Mouse (Mus musculus): ENCODE measurements around the gene Pla1a. TPM values are rescaled to one million over a fixed set of nuclear protein-coding genes. Genes with fewer than 3 reads are reported as not detected.

Pla1a gene
- polyA plus RNA-seq, 1 experiment: 0.37 TPM

DNA sequence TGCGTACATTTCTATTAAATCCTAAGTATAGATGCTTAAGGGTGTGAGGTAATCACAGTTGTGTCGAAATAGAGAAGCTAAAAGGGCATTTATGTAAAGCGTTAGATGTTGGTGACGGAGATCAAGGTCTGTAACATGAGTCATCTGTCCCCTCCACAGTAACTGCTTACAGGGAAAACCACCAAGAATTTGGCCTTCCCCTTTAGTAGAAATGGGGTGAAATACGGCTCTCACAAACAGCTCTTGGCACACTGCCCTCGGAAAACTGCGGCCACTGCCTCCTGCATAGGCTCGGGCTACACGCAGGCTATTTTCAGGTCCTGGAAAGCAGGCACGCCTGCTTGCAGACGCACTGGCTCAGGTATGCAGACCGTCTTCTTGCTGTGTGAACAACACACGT lies 36.8 kb downstream of the Pla1a start:
- TF ChIP-seq POLR2A (IDR thresholded peaks at IDR 0.05; ENCODE audit: borderline replicate concordance, extremely low read depth, insufficient read depth, insufficient read length, poor library complexity, severe bottlenecking) (no peak), CTCF (IDR thresholded peaks at IDR 0.05; ENCODE audit: borderline replicate concordance, extremely low read depth, insufficient read depth, insufficient read length) (no peak)
- DNase-seq (ENCODE audit: low read depth): peak; percentile 38

GRCm38 (mm10) chr16:38395060-38395730 lies 37.8 kb downstream of the Pla1a start:
- TF ChIP-seq POLR2A (IDR thresholded peaks at IDR 0.05; ENCODE audit: borderline replicate concordance, extremely low read depth, insufficient read depth, insufficient read length, poor library complexity, severe bottlenecking): no peak
- no peak for TF ChIP-seq CTCF (IDR thresholded peaks at IDR 0.05; ENCODE audit: borderline replicate concordance, extremely low read depth, insufficient read depth, insufficient read length)
- no peak for DNase-seq (ENCODE audit: low read depth)

- no peak for DNase-seq (ENCODE audit: low read depth)
- TF ChIP-seq CTCF (IDR thresholded peaks at IDR 0.05; ENCODE audit: borderline replicate concordance, extremely low read depth, insufficient read depth, insufficient read length) (no peak), POLR2A (IDR thresholded peaks at IDR 0.05; ENCODE audit: borderline replicate concordance, extremely low read depth, insufficient read depth, insufficient read length, poor library complexity, severe bottlenecking) (no peak)
Measured at GRCm38 (mm10) chr16:38394191-38394618, 38.7 kb downstream of the Pla1a start.

GRCm38 (mm10) chr16:38392126-38392894 lies 40.6 kb downstream of the Pla1a start:
- no peak for DNase-seq (ENCODE audit: low read depth)
- no peak for TF ChIP-seq CTCF (IDR thresholded peaks at IDR 0.05; ENCODE audit: borderline replicate concordance, extremely low read depth, insufficient read depth, insufficient read length)
- no peak for TF ChIP-seq POLR2A (IDR thresholded peaks at IDR 0.05; ENCODE audit: borderline replicate concordance, extremely low read depth, insufficient read depth, insufficient read length, poor library complexity, severe bottlenecking)

DNA sequence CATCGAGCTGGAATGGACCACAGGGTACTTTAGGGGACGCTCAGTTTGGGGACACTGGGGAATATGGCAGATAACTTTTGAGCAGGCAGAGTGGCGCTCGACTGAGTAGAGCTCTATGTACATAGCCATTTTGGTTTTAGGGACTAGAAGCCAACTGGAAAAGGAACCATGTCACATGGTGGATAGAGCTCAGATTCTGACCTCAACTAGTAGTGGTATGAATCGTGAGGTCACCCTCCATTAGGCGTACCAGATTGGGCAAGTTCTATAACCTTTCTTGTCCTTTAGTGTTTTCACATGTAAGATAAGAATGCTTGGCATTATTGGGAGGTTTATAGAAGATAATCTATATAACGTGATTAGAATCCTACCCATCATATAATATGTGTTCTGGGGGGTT lies 42.6 kb downstream of the Pla1a start:
- TF ChIP-seq POLR2A (IDR thresholded peaks at IDR 0.05; ENCODE audit: borderline replicate concordance, extremely low read depth, insufficient read depth, insufficient read length, poor library complexity, severe bottlenecking): no peak
- TF ChIP-seq CTCF (IDR thresholded peaks at IDR 0.05; ENCODE audit: borderline replicate concordance, extremely low read depth, insufficient read depth, insufficient read length): no peak
- DNase-seq (ENCODE audit: low read depth): no peak

GRCm38 (mm10) chr16:38389284-38389893 lies 43.6 kb downstream of the Pla1a start:
- DNase-seq (ENCODE audit: low read depth): no peak
- TF ChIP-seq POLR2A (IDR thresholded peaks at IDR 0.05; ENCODE audit: borderline replicate concordance, extremely low read depth, insufficient read depth, insufficient read length, poor library complexity, severe bottlenecking) (no peak), CTCF (IDR thresholded peaks at IDR 0.05; ENCODE audit: borderline replicate concordance, extremely low read depth, insufficient read depth, insufficient read length) (no peak)

DNA sequence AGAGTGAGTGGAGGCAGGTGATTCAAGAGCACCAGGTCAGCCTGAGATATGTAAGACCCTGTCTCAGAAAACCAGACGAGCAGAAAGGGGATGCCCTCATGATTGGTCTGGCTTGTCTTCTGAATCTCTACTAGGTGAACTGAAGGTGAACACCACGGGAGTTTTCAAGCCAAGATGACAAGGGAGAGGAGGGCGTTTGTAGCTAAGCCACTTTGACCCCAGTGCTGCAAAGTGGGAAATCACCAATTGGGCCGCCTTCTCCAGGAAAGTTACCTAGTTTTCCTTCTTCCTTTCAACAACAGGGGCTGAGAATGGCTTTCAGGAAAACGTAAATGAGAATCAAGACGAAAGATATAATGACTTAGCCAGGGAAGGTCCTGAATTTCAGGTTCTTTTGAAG lies 44.2 kb downstream of the Pla1a start:
- TF ChIP-seq POLR2A (IDR thresholded peaks at IDR 0.05; ENCODE audit: borderline replicate concordance, extremely low read depth, insufficient read depth, insufficient read length, poor library complexity, severe bottlenecking) (no peak), CTCF (IDR thresholded peaks at IDR 0.05; ENCODE audit: borderline replicate concordance, extremely low read depth, insufficient read depth, insufficient read length) (no peak)
- DNase-seq (ENCODE audit: low read depth): no peak

DNA sequence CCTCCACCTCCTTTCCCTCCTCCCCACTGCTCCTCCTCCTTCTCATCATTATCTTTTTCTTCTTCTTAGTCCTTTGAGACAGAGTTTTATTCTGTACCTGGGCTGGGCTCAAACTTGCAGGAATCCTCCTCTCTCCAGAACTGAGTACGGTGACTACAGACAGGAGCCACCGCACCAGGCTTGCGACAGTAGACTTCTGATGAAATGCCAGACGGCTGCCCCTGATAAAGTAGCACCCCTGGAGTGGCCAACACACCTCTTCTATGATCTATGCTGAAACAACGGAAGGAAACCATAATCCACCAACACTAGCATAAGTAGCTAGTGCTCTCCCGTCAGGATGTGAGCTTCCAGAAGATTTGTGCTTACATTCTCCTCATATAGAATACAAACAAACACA lies 45.6 kb downstream of the Pla1a start:
- no peak for DNase-seq (ENCODE audit: low read depth)
- TF ChIP-seq CTCF (IDR thresholded peaks at IDR 0.05; ENCODE audit: borderline replicate concordance, extremely low read depth, insufficient read depth, insufficient read length): no peak
- no peak for TF ChIP-seq POLR2A (IDR thresholded peaks at IDR 0.05; ENCODE audit: borderline replicate concordance, extremely low read depth, insufficient read depth, insufficient read length, poor library complexity, severe bottlenecking)

GRCm38 (mm10) chr16:38385700-38386099 lies 47.2 kb downstream of the Pla1a start:
- no peak for DNase-seq (ENCODE audit: low read depth)
- no peak for TF ChIP-seq CTCF (IDR thresholded peaks at IDR 0.05; ENCODE audit: borderline replicate concordance, extremely low read depth, insufficient read depth, insufficient read length)
- TF ChIP-seq POLR2A (IDR thresholded peaks at IDR 0.05; ENCODE audit: borderline replicate concordance, extremely low read depth, insufficient read depth, insufficient read length, poor library complexity, severe bottlenecking): no peak

GRCm38 (mm10) chr16:38385184-38385634 lies 47.7 kb downstream of the Pla1a start:
- TF ChIP-seq CTCF (IDR thresholded peaks at IDR 0.05; ENCODE audit: borderline replicate concordance, extremely low read depth, insufficient read depth, insufficient read length) (no peak), POLR2A (IDR thresholded peaks at IDR 0.05; ENCODE audit: borderline replicate concordance, extremely low read depth, insufficient read depth, insufficient read length, poor library complexity, severe bottlenecking) (no peak)
- DNase-seq (ENCODE audit: low read depth): no peak

DNA sequence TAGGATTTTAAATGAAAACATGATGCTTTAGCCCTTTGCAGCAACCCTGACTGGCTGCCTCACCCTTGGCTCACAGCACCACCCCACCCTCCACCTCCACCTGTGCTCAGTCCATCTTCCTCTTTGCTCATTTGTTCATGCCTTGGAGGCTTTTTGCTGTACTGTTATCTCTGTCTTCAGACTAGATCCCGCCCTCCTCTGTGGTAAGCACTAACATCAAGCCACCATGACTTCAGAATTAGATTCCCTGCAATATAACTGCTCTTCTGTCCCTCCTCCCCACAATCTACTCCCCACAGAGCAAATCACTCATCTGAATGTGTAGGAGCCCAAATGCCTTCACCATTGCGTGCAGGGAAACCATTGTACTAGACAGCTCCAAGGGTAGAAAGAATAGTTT lies 49.3 kb downstream of the Pla1a start:
- DNase-seq (ENCODE audit: low read depth): no peak
- TF ChIP-seq CTCF (IDR thresholded peaks at IDR 0.05; ENCODE audit: borderline replicate concordance, extremely low read depth, insufficient read depth, insufficient read length): no peak
- no peak for TF ChIP-seq POLR2A (IDR thresholded peaks at IDR 0.05; ENCODE audit: borderline replicate concordance, extremely low read depth, insufficient read depth, insufficient read length, poor library complexity, severe bottlenecking)

Data from brain, embryonic 14.5 days (tissue).